Mouse (Mus musculus): Measurements from ENCODE around the gene Stpg3.

The Stpg3 gene

GRCm38 (mm10) chr2:25203631-25204214, 10.7 kb downstream of the Stpg3 start:
- DNase-seq, result peak in 1 of 2 experiments; percentile 48

DNA sequence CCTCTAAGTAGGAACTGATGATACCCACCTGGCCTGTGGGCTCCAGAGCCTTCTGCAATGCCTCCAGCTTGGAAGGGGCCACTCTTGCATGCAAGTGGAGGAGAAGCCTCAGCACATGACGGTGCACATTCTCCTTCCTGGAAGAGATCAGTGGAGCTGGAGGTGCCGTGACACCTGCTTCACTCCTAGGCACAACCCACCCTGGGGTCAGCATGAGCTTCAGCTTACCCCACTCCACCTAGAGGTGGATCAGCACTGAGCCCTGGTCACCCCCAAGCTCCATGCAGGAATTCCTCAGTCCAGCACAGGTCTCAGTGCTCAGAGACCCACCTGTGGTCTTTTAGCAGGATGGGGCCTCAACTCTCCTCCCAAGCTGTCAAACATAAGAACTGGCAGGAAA, 13.8 kb downstream of the Stpg3 start:
- DNase-seq, result no peak

DNA sequence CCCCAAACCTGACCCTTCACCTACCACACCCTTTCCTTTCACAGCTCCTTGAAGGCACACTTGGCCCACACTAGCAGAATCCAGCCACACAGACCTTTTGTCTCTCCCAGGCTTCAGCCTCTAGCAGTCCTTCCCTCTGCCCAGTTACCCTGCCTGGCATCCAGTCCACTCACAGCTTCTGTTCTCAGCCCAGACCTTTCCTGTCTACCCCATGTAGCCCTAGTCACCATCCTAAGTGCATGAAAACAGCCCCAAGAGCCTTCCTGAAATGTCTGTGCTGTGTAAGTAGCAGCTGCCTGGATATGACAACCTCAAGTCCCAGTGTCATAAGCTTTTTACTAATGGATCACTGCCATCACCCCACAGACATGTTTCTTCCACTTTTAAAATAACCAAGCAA, 16.5 kb downstream of the Stpg3 start:
- no peak for DNase-seq

DNA sequence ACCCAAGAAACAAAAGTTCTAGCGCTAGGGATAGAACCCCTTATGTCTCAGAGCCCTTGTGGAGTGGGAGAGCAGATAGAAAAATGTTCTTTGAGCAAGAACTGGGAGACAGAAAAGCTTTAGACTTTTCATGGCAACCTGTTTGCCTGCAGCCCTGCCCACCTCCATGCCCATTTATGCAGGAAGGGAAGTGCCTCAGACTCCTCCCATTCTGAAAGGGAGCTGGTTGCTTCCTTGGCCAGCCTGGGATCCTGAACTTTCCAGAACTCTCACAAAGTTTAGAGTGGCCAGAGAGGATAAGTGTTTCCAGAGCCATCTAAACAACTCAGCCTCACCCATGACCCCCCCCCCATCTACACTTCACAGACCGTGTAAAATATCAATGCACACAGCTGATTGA, 17.2 kb downstream of the Stpg3 start:
- DNase-seq, result no peak

DNA sequence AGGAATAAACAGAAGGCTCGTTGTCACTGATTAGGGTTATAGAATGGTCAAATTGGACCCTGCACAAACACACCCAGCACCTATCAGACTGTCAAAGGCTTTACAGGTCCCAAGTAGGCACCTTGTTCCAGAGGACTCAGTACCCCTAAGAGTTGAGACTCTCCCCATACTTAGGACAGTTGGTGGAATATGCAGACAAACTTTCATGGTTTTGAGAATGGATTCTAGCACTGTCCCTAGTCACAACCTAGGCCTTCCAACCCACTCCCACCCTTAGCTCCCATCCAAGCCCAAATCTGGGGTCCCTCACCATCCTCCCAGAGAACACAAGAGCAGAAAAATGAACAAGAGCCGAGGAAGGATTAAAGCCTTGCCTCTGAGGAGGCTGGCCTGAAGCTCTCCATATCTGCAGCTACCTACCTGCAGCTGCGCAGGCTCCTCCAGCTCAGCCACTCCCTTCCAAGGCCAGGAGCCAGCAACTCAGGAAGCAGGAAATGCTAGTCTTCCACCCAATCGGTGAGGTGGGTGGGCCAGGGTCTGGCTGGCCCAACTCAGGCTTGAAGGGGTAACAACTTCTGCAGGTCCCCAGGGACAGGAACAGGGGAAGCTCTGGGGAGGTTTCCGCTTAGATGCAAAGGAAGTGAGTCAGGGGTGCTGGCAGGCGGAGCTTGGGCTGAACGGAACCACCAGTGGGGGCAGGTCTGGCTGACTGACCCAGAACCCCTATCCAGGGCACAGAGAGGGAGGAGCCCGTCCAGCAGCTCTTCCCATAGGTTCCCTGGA, 18.1 kb downstream of the Stpg3 start, which contains the start of gene Tor4a:
Tor4a (minus strand) TSS at position 715 of the 783 bp plus-strand sequence.
- DNase-seq, result no peak

- no peak for DNase-seq
Measured at GRCm38 (mm10) chr2:25195211-25196156, 19.0 kb downstream of the Stpg3 start.

DNA sequence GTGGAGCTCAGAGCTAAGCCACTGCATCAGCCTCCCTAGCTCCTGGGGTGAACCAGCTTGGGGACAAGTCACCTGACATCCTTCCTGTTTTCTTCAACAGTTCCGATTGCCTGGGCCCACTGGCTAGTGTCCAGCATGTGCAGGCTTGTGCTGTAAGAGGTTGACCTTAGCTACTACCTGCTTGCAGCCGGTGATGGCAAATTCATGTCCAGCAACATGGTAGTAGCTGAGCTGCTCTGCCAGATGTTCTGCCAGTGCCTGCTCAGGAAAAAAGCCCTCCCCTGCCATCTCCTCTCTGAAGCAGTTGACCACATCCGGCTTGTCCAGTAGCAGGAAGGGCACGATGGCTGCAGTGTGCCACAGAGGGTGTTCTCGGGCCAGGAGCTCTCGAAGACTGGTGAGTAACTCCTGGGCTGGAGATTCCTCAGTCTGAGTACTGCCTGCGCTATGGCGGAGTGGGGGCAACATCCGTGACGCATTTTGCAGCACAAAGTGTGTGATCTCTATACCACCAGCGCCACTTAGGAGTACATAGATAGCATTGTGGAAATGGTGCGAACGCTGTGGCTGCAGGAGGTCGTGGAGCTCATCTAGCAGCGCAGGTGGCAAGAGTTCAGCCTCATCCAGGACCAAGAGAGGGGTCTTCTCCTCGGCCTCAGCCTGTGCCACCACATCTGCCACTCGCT, 19.8 kb downstream of the Stpg3 start:
- DNase-seq, result peak in 1 of 2 experiments; percentile 12

DNA sequence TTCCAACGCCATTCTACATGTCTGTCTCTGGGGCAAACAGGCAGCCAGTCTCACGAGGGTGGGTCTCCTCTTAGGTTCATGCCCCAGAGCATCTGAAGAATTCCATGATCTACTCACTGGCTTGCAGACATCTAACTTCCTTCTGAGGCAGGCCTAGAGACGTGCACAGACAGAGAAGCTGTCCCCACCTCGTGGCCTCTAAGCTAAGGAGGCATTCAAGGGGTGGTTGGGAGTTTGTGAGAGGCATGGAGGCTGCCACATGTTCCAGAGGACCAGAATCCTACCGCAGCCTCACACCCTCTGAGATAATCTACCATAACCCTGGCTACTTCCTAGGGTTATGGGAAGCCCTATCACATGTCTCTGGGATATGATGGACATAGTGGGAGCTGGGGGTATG, 20.4 kb downstream of the Stpg3 start:
- DNase-seq, result no peak

DNA sequence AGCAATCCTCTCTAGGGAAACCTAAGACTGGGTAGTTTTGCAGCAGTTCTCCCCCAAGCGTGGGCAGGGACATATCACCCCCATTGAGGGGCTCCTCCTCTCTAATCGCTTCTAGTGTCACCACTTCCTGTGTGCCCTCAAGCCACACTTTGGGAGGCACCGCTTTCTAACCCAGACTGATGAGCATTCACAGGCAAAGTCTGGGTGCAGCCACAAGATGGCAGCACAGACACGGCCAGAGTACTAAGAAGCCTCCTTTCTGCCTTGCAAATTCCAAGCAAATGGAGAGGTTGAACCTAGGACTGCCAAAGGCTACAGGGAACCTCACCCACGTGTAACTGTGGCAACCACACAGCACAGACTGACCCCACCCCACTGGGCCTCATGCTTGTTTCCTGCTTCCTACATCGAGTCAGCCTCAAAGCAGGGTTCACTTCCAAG, 21.1 kb downstream of the Stpg3 start:
- DNase-seq, result peak; percentile 89 to 91

DNA sequence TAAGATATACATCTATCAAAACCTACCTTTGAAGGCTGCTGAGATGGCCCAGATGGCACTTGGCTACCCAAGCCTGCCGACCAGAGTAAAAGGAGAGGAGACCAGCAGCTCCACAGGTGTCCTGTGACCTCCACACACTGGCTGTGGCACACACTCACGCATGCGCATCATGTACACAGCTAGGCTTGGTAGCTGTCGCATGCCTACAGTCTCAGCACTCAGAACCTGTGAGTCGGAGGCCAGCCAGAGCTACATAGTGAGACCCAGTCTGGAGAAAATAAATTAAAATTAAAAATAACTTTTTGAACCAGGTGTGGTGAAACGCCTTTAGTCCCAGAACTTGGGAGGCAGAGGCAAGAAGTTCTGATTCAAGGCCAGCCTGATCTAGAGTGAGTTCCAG, 26.6 kb downstream of the Stpg3 start:
- DNase-seq, result no peak

- DNase-seq, result no peak
Measured at GRCm38 (mm10) chr2:25186575-25186930, 27.9 kb downstream of the Stpg3 start.

GRCm38 (mm10) chr2:25185625-25186574, 28.5 kb downstream of the Stpg3 start:
- DNase-seq, result peak; percentile 39 to 57

DNA sequence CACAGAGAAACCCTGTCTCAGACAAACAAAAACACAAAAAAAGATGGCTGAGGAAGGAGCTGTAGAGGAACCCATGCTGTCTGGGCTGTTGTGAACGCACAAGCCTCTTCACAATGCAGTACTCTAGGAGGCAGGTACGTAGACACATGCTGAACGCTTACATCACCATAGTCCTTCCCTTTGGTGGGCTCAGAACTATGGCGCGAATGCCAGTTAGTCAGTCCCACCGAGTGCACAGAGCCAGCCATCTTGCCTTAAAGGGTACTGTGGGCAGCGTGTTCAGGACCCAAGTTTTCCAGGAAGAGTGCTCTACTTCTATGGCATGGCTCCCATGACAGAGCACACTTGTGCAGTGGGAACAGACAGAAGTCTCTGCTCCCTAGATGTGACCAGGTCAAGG, 29.9 kb downstream of the Stpg3 start:
- DNase-seq, result no peak

- no peak for DNase-seq
Measured at GRCm38 (mm10) chr2:25183336-25183735, 31.1 kb downstream of the Stpg3 start.

DNA sequence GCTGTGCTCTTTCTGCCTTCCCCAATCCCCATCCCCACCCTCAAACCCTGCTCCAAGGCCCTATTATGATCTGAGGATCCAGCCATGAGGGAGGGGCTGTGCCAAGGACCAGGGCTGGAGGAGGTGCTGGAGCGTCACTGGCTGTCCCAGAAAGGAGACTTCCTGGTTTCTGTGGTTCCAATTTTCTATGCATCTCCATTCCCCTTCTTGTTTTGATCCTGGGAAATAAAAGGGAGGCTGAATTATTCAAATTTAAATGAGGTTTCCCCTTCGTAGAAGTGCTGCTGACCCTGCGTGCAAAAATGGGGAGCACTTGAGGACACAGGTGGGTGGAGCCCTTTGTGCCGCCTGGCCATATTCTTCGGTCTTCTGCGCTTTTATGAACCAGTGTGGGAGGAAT, 31.8 kb downstream of the Stpg3 start:
- DNase-seq, result no peak

DNA sequence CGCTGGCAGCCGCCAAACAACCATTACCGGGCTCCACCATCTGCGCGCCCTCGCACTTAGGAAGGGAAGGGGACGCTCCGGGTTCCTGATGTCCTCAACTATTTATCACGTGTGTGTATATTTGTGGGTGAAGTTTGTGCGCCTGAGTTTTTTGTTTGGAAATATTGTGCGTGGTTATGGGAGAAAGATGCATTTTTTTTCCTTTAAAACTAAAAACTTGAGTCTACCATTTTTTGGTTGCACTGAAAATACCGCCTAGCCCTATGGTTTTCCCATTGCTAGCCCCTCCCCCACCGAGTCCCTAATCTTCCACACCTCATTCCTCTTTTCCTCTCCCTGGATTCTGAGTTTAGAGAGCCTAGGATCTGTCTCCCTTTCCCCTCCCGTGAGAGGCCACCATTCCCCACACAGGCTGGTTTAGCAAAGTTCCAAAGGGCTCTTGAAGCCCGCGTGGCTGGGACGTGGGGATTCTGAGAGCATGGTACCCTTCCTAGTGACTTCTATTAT, 32.5 kb downstream of the Stpg3 start:
- peak; percentile 16 to 44 for DNase-seq

- peak; percentile 56 to 60 for DNase-seq
Measured at GRCm38 (mm10) chr2:25180973-25181890, 33.2 kb downstream of the Stpg3 start.

DNA sequence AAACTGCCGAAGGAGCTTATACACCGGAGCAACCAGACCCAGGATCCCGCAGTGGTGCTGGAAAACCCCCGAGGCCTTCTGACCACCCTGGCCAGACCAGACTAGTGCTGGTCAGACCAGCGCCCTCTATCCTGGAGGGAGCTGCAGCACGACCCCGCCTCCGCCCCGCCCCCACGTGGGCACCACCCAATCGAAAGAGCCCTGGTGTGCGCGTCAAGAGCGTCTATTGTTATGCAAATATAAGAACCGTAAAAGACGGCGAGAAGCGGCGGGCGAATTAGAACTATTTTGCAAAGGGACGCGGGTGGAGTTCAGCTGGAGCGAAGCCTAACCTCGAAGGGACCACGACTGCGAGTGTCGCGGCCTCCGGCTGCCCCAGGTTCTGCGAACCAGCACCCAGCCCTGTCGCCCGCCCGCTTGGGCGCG, 33.9 kb downstream of the Stpg3 start, which contains the start of gene Nrarp:
Nrarp (plus strand) TSS at position 281 of the 426 bp plus-strand sequence.
- DNase-seq, result peak; percentile 92 to 95

DNA sequence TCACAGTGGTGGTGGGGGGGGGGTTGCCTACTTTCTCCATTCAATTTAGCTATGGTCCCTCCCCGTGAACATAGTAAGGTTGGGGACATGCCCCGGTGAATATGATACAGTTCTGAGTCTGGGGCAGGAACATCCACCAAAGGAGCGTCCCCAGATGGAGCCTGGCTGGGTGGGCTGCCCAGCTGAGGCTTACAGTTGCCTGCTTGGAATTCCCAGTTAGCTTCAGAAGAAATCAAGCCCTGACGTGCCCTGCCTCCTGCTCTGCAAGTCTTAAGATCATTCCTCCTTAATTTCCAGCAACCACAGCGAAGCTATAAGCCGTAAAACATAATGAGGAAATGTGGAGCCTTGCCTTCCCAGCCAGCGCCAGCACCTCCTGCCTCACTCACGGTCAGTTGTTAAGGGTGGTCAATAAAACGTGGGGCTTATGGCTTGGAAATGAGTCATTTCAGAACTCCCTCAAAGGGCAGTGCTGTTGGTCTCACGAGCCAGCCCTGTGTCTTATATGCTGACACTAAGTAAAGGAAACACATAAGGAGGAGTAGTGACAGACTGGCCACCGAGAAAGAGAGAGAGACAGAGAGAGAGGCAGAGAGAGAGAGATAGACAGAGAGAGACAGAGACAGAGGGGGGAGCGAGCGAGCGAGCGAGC, 34.7 kb downstream of the Stpg3 start:
- no peak for DNase-seq
